Mouse (Mus musculus) hindbrain, embryonic 16.5 days (tissue): ENCODE data around the gene Ikzf3. TPM values are rescaled to one million over a fixed set of nuclear protein-coding genes. Genes with fewer than 3 reads are reported as not detected.

Source experiments
- ATAC-seq: fragments of 200-750 bp; cut with Nextera tagmentation; 2 replicates; pipeline ENCODE4 v1.8.0; 2017; ENCODE audit warnings: moderate TSS enrichment, moderate library complexity
- H3K27ac ChIP-seq: fragments of 300-500 bp; sonication (generic); 2 replicates; pipeline ENCODE4 v1.5.1; 2014; ENCODE audit warnings: low read depth, mild to moderate bottlenecking, control low read depth, low read length, moderate library complexity
- H3K27me3 ChIP-seq: fragments of 300-500 bp; sonication (generic); replicated peaks from 2 replicates; pipeline ENCODE4 v1.6.1; 2014; ENCODE audit warnings: low read length; ENCODE audit not compliant: control insufficient read depth, insufficient read depth
- H3K36me3 ChIP-seq: fragments of 300-500 bp; sonication (generic); 2 replicates; pipeline ENCODE4 v1.6.1; 2014; ENCODE audit warnings: mild to moderate bottlenecking, low read length, moderate library complexity, mixed read lengths; ENCODE audit not compliant: control insufficient read depth, insufficient read depth
- H3K4me1 ChIP-seq: fragments of 300-500 bp; sonication (generic); 2 replicates; pipeline ENCODE4 v1.6.1; 2014; ENCODE audit warnings: low read depth, low read length; ENCODE audit not compliant: control insufficient read depth, insufficient read depth
- H3K4me2 ChIP-seq: fragments of 300-500 bp; sonication (generic); 2 replicates; pipeline ENCODE4 v1.6.1; 2014; ENCODE audit warnings: mild to moderate bottlenecking, low read length, control low read depth, moderate library complexity
- H3K4me3 ChIP-seq: fragments of 300-500 bp; sonication (generic); 2 replicates; pipeline ENCODE4 v1.5.1; 2014; ENCODE audit warnings: mild to moderate bottlenecking, low read length, control low read depth, moderate library complexity
- H3K9ac ChIP-seq: fragments of 300-500 bp; sonication (generic); 2 replicates; pipeline ENCODE4 v1.6.1; 2014; ENCODE audit warnings: low read depth, mild to moderate bottlenecking, control low read depth, low read length, moderate library complexity
- H3K9me3 ChIP-seq: fragments of 300-500 bp; sonication (generic); 2 replicates; pipeline ENCODE4 v1.6.1; 2014; ENCODE audit warnings: mild to moderate bottlenecking, low read length, moderate library complexity; ENCODE audit not compliant: control insufficient read depth
- WGBS: fragments of 180-500 bp; shearing (Covaris S2); extraction: QIAGEN DNeasy Blood & Tissue Kit; methylation state at CpG from one replicate; pipeline ENCODE4 v1.1.7; 2014; 5-methylcytosine and 5-hydroxymethylcytosine counted together
- polyA plus RNA-seq: library from polyadenylated mRNA; unstranded; fragments of >200 nt; fragmentation: Nextera tagmentation; extraction: Ambion mirVana; gene quantifications from 2 replicates; pipeline ENCODE4 v1.2.1, GENCODE M21; 2015

Gene Ikzf3
- polyA plus RNA-seq, 1 experiment from 2014 or later: 0.45 TPM

DNA sequence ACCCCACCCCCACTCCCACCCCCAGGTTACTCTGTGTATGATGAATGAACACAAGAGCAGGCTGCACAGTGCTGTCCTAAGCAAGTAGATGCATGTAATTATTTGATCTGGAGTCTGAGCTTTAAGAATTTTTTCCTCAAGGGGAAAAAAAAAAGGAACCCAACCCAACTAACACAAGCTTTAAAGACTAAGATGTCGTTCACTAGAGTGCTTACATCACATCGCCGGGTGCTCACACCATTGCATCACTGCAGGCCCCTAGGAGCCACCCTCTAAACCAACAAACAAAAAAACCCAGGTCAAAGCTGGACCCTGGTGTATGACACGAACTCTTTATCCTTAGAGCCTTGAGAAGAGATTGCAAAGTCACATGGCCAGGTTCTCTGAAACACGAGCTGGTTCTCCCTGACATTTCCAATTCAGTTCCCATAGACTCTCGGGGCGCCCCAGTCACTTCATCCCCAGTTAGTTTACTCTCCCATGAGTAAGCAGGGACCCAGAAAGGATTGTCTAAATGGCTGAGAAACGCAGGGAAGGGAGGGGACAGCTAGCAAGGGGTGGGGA is 71.8 kb downstream of the Ikzf3 start:
- H3K9me3 ChIP-seq: no peaks in the 10 kb centered on the region
- H3K4me3 ChIP-seq: no peak overlapping the region
- H3K9ac ChIP-seq: no peak overlapping the region
- no peaks in the 10 kb centered on the region for H3K4me1 ChIP-seq
- H3K36me3 ChIP-seq: no peaks in the 10 kb centered on the region
- H3K27ac ChIP-seq: no peak overlapping the region
- H3K4me2 ChIP-seq: no peak overlapping the region
- ATAC-seq: no peak
- no peaks in the 10 kb centered on the region for H3K27me3 ChIP-seq
- WGBS: 62% methylated on average over 8 of the region's 8 CpGs

DNA sequence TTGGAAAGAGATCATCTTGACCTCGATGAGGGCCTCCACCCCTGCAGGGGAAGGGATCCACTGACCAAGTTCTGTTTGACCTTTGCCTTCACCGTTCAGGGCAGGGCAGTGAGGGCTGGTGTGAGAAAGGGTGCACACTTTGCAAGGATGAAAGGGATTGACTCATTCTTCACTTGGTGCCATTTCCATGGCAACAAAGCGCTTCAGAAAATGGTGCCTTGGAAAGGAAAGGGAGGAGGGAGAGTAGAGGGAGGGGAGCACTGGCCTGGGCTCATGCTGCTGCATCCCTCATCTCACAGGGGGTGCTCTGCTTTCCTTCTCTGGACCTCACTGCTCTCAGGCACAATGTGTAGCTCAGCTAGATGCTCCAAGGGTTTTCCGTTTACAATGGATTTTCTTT is 73.1 kb downstream of the Ikzf3 start:
- no peak overlapping the region for H3K4me2 ChIP-seq
- no peak overlapping the region for H3K9ac ChIP-seq
- H3K9me3 ChIP-seq: no peaks in the 10 kb centered on the region
- WGBS: 41% methylated on average over 4 of the region's 4 CpGs
- no peak for ATAC-seq
- H3K4me3 ChIP-seq: no peak overlapping the region
- no peak overlapping the region for H3K27ac ChIP-seq
- H3K36me3 ChIP-seq: no peaks in the 10 kb centered on the region
- H3K27me3 ChIP-seq: no peaks in the 10 kb centered on the region
- no peaks in the 10 kb centered on the region for H3K4me1 ChIP-seq

GRCm38 (mm10) chr11:98470795-98471194 is 75.0 kb downstream of the Ikzf3 start:
- Histone ChIP-seq H3K27me3 (no peaks in the 10 kb centered on the region; the same call in 1 of the 2 replicates), H3K36me3 (no peaks in the 10 kb centered on the region), H3K4me2 (no peak overlapping the region), H3K9ac (no peak overlapping the region), H3K27ac (no peak overlapping the region), H3K4me1 (no peaks in the 10 kb centered on the region), H3K4me3 (no peak overlapping the region), H3K9me3 (no peaks in the 10 kb centered on the region)
- WGBS: 85% methylated on average over 6 of the region's 6 CpGs
- ATAC-seq: no peak

DNA sequence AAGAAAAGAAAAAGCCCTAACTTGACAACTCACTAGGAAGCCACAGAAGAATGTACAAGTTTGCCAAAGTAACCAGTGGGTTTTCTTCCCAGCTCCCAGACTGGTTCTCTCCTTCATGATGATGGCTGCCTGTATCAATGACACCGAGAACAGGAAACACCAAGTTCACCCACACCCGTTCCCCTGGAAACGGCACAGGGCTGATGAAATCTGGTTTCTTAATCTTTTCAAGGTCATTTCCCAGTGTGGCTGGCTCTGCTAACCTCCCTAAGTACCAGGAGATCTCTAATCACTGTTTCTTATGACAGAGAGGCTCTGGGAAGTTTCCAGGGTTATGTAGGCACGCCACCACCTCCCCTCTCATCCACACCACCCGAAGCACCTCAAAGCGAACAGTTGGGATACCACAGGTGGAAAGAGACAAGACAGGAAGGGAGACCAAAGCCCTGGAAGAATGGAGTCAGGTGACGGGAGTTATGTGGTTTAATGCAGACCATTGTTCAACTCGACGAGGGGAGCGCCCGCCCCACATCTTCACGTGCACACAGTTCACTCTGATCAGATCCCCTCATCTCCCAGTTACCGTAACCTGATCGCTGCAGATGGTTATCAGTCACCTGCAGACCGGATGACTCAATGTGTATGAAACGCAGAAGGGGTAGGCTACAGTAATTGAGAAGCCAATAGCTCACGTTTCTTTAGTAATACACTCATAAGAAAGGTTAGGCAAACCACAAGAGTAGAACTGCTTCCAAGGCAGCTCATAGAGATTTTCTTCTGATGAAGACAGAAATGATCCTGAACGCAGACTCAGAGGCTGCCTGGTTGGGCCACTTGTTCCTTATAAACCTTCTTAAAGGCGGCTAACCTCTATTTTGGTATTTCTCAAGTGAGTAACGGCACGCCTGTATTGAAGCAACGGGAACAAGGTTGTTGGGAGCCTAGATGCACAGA is 75.8 kb downstream of the Ikzf3 start:
- no peaks in the 10 kb centered on the region for H3K9me3 ChIP-seq
- no peak overlapping the region for H3K4me2 ChIP-seq
- no peaks in the 10 kb centered on the region; the same call in 1 of the 2 replicates for H3K27me3 ChIP-seq
- ATAC-seq: no peak
- H3K4me3 ChIP-seq: no peak overlapping the region
- no peak overlapping the region for H3K9ac ChIP-seq
- no peaks in the 10 kb centered on the region for H3K36me3 ChIP-seq
- no peak overlapping the region for H3K27ac ChIP-seq
- H3K4me1 ChIP-seq: no peaks in the 10 kb centered on the region
- WGBS: 81% methylated on average over 22 of the region's 22 CpGs

DNA sequence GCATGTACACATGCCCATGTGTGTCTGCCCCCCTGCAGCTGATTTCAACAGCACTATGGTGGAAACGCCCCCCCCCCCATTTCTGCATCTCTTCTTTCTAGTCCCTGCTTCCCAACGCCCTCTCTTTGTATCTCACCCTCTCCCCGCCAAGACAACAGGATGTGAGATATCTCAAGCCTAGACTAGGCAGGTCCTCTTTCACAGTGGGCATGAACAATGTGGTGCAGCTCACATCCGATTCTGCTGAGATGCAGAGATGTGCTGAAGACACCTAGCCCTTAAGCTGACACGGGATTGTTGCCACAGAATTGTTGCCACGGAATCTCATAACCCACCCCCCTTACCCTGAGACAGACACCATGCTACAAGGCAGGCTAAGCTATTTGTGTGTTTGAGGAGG is 81.3 kb downstream of the Ikzf3 start:
- H3K9ac ChIP-seq: no peak overlapping the region
- ATAC-seq: no peak
- no peaks in the 10 kb centered on the region for H3K4me1 ChIP-seq
- H3K27ac ChIP-seq: no peak overlapping the region
- H3K4me3 ChIP-seq: no peak overlapping the region
- peaks cover under 1% of the 10 kb centered on the region; the same call in 1 of the 2 replicates for H3K27me3 ChIP-seq
- WGBS: 79% methylated on average over 6 of the region's 6 CpGs
- no peaks in the 10 kb centered on the region for H3K9me3 ChIP-seq
- no peak overlapping the region for H3K4me2 ChIP-seq
- H3K36me3 ChIP-seq: no peaks in the 10 kb centered on the region

GRCm38 (mm10) chr11:98463911-98464310 is 81.9 kb downstream of the Ikzf3 start:
- Histone ChIP-seq H3K9me3 (no peaks in the 10 kb centered on the region), H3K36me3 (no peaks in the 10 kb centered on the region), H3K27me3 (peaks cover 6% of the 10 kb centered on the region; the same call in 1 of the 2 replicates), H3K27ac (no peak overlapping the region), H3K4me1 (no peaks in the 10 kb centered on the region), H3K4me2 (no peak overlapping the region), H3K9ac (no peak overlapping the region), H3K4me3 (no peak overlapping the region)
- 93% methylated on average over 9 of the region's 9 CpGs for WGBS
- ATAC-seq: no peak

- H3K4me3 ChIP-seq: no peak overlapping the region
- WGBS: 89% methylated on average over 6 of the region's 6 CpGs
- no peak overlapping the region for H3K4me2 ChIP-seq
- H3K9me3 ChIP-seq: no peaks in the 10 kb centered on the region
- H3K27ac ChIP-seq: no peak overlapping the region
- H3K4me1 ChIP-seq: peaks cover under 1% of the 10 kb centered on the region; the same call in 1 of the 2 replicates
- ATAC-seq: no peak
- H3K36me3 ChIP-seq: no peaks in the 10 kb centered on the region
- peaks cover 9% of the 10 kb centered on the region; the same call in 1 of the 2 replicates for H3K27me3 ChIP-seq
- H3K9ac ChIP-seq: no peak overlapping the region
Measured at GRCm38 (mm10) chr11:98462255-98462654, 83.6 kb downstream of the Ikzf3 start.

- H3K27ac ChIP-seq: no peak overlapping the region
- H3K4me3 ChIP-seq: no peak overlapping the region
- no peak overlapping the region for H3K4me2 ChIP-seq
- no peaks in the 10 kb centered on the region for H3K36me3 ChIP-seq
- H3K4me1 ChIP-seq: peaks cover 4% of the 10 kb centered on the region; the same call in 1 of the 2 replicates
- H3K27me3 ChIP-seq: peaks cover 9% of the 10 kb centered on the region; the same call in 1 of the 2 replicates
- 46% methylated on average over 6 of the region's 6 CpGs for WGBS
- no peak overlapping the region for H3K9ac ChIP-seq
- ATAC-seq: no peak
- no peaks in the 10 kb centered on the region for H3K9me3 ChIP-seq
Measured at GRCm38 (mm10) chr11:98461109-98461720, 84.6 kb downstream of the Ikzf3 start.

- H3K27me3 ChIP-seq: peaks cover 9% of the 10 kb centered on the region; the same call in 1 of the 2 replicates
- 87% methylated on average over 9 of the region's 9 CpGs for WGBS
- no peak for ATAC-seq
- no peak overlapping the region for H3K9ac ChIP-seq
- H3K4me2 ChIP-seq: no peak overlapping the region
- H3K9me3 ChIP-seq: no peaks in the 10 kb centered on the region
- no peak overlapping the region for H3K27ac ChIP-seq
- peaks cover 4% of the 10 kb centered on the region; the same call in 1 of the 2 replicates for H3K4me1 ChIP-seq
- no peaks in the 10 kb centered on the region for H3K36me3 ChIP-seq
- H3K4me3 ChIP-seq: no peak overlapping the region
Measured at GRCm38 (mm10) chr11:98459860-98460259, 86.0 kb downstream of the Ikzf3 start.
